Mouse (Mus musculus) kidney, postnatal 4 days (tissue): ENCODE data around the gene Ccl11.

Experiments used
- DNase-seq, 2 experiments: peaks; one replicate each; pipeline ENCODE4 v3.0.0; 2021; ENCODE audit warnings: mixed read lengths in 2 of 2

Gene Ccl11

GRCm38 (mm10) chr11:82057646-82058045, at the start of gene Ccl11:
Gene Ccl11 (plus strand): TSS chr11:82057823.
- no peak for DNase-seq

GRCm38 (mm10) chr11:82010115-82010514, 47.5 kb upstream of the Ccl11 start:
- DNase-seq, result no peak

GRCm38 (mm10) chr11:82011411-82012193, 46.0 kb upstream of the Ccl11 start:
- DNase-seq, result no peak

- no peak for DNase-seq
These were observed 43.9 kb upstream of the Ccl11 start for GRCm38 (mm10) chr11:82013756-82014155.

- no peak for DNase-seq
These were observed 42.6 kb upstream of the Ccl11 start for GRCm38 (mm10) chr11:82015066-82015465.

DNA sequence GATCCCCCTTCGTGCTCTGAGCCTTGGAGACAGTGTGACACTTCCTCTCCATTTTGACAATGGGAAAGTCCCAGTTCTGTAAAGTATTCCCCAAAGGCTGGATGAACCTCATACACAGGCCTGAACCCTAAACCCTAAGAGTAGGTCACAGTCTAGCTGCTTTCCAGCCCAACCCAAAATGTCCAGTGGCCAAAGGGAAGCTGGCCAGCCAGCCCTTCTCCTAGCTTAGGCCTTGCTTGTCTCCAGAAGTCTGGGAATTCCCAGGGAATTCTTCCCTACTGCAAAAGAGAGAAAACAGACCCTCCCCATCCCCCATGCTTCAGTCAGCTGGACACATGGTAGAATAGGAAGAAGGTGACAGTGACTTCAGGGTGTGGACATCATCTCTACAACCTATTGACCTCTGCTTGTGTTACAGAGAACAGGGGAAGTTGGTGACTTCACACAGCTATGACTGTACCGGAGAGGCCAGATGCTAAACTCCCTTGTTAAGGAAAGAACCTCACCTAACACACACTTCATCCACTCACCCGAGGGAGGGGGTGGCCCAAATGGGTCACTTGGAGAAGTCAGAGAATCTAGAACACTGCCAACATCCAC, 41.3 kb upstream of the Ccl11 start:
- no peak for DNase-seq

GRCm38 (mm10) chr11:82019389-82019788, 38.2 kb upstream of the Ccl11 start:
- no peak for DNase-seq

- no peak for DNase-seq
These were observed 37.8 kb upstream of the Ccl11 start for GRCm38 (mm10) chr11:82019793-82020192.

DNA sequence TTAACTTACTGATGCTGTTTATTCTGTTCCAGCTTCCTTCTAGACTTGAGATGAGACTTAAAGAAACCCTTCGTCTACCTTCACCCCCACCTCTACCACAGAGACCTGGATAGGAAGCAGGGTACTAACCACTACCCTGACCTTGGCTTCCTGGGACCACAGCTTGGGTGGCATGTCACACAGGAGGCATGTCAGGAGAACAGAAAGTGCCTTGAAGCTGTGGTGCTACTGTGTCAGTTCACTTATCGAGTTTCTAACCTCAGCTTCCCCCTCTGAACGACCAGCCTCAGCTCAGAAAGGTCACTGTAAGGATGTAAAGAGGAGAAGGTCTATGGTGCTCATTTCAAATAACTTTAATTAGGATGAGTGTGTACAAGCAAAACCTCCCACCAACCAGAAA, 36.2 kb upstream of the Ccl11 start:
- no peak for DNase-seq

- DNase-seq, result no peak
These were observed 35.0 kb upstream of the Ccl11 start for GRCm38 (mm10) chr11:82022504-82023056.

- no peak for DNase-seq
These were observed 33.9 kb upstream of the Ccl11 start for GRCm38 (mm10) chr11:82023769-82024168.

DNA sequence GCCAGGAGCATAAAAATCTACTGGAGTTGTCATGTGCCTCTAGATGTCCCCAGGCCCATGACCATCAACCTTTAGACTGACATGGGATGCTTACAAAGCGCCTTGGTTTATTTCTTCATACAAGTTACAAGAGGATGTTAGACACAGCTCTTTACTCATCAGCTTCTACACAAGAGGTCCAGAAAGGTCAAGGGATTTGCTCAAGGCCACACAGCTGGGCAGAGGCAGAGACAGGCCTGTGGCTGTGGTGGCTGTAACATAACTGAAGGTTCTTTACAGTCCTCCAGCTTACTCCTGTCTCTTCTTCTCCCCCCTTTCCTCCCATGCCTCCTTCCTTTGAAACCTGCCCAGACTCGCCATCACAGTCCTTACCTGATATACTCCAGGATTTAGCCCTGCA, 27.5 kb upstream of the Ccl11 start:
- DNase-seq, result no peak

GRCm38 (mm10) chr11:82032136-82032535, 25.5 kb upstream of the Ccl11 start:
- no peak for DNase-seq

GRCm38 (mm10) chr11:82032678-82033344, 24.8 kb upstream of the Ccl11 start:
- DNase-seq, result peak; percentile 77 to 82

DNA sequence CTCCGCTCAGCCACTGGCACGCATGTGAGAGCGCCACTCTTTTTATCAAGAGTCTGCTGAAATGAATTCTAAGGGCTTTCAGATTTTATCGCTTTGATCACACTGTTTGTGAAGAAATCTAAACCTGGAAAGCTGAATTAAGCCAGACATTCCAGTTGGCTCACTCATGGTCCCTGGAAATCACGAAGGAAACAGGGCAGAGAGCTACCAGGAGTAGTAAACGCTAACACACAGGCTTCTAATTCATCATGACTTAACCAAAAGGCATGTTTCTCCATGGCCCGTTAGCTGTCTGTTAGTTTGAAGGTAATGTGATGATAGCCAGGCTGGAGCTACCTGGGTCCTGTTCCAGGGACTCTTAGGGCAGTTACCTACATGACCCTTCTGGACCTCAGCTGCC, 23.2 kb upstream of the Ccl11 start:
- no peak for DNase-seq

DNA sequence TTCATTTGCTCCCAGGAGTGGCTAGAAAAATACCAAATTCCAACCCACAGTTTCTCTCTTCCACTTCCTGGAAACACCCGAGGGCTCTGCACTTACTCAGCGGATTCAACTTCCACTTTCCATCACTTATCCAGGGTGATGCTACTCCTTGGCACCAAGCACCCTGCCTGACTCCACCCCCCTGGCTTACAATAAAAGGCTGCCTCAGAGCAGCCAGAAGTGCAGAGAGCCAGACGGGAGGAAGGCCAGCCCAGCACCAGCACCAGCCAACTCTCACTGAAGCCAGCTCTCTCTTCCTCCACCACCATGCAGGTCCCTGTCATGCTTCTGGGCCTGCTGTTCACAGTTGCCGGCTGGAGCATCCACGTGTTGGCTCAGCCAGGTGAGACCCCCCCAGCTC, 22.3 kb upstream of the Ccl11 start, which contains the start of gene Ccl2:
TSS of gene Ccl2 (plus strand) at position 216 of the 400 bp plus-strand sequence.
- peak; percentile 39 to 60 for DNase-seq

DNA sequence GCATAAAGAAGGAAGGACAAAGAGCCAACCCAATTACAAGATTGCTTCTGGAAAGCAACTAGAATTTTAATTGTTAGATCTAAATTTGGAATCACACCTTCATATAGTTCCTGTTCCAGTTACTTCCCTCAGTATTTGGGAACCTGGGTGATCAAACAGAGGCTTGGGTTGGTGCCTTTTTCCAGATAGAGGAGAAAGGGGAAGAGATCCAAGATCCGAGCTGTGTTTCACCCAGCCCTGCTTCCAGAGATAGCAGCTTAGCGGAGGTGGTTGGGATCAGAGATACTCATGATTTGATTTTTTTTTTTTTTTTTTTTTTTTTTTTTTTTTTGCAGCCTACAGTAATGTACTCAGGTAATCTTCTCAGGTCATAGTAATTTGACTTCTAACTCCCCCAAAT, 21.8 kb upstream of the Ccl11 start:
- no peak for DNase-seq

DNA sequence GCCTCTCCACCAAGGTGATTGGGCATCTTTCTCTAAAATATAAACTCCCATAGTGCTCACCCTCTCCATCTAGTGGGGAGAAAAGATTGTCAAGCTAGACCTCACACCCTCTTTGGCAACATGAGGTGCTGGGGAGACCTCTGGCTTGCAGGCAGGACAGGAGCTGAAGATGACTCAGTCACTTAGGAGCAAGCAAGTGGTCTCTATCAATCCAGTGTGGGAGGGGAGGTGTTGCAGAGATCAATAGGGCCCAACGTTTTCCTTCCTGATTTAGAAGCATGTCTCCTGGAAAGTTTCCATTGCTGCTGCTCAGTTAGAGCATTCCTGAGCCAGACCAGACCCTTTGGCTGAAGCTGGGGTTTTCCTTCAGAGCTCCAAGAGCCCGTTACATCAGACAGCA, 19.1 kb upstream of the Ccl11 start, which contains the start of gene Gm17268:
TSS of gene Gm17268 (minus strand) at position 28 of the 400 bp plus-strand sequence.
- no peak for DNase-seq

DNA sequence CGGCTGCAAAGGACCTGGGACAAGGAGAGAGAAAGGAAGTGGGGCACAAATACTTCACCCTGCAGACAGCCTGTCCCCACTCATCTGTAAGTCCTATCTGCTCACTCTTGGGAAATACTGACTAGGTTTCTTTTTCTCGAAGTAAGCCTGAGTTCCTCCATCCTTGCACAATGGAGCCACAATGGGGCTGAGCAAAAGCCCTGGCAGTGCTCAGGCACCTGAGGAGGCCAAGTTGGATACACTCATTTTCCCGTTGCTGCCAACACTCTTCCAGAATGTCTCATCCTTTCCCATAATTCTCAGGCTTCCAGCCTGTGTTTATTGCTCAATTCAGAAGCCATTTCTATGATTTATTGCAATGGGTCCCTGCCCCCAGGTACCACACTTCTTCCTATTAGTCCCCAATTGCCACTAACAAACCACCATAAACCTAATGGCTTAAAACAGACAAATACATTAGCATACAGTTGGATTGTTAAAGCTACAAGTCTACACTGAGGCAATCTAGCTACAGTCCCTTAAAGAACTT, 18.4 kb upstream of the Ccl11 start:
- DNase-seq, result no peak

GRCm38 (mm10) chr11:82041671-82042080, 15.9 kb upstream of the Ccl11 start:
- peak in 1 of 2 experiments; percentile 21 for DNase-seq

DNA sequence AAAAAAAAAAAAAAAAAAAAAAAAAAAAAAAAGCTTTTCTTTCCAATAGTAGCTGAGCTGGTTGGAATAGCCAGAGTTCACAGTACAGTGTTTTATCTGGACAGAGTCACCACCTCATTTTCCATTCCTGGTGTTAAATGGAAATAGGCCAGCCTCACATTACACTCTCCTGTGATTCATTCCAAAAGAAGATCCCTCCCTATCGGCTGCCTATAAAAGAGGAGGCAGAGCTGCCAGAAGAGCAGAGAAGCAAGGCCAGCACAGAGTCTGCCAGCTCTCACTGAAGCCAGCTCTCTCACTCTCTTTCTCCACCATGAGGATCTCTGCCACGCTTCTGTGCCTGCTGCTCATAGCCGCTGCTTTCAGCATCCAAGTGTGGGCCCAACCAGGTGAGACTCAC, 12.2 kb upstream of the Ccl11 start, which contains the start of gene Ccl7:
TSS of gene Ccl7 (plus strand) at position 242 of the 400 bp plus-strand sequence.
- no peak for DNase-seq

GRCm38 (mm10) chr11:82047746-82048415, 9.7 kb upstream of the Ccl11 start:
- DNase-seq, result peak; percentile 66 to 67
